Mouse (Mus musculus) embryonic facial prominence, embryonic 14.5 days (tissue): Measurements from ENCODE around the gene Myh6. TPM values are rescaled to one million over a fixed set of nuclear protein-coding genes. Genes with fewer than 3 reads are reported as not detected.
A peak's percentile ranks its signal among the peaks of the same experiment; 100 is the strongest.
"Not testable (repeated sequence)": the region's sequence is repeated elsewhere in the genome, so short reads cannot be mapped to it uniquely, and the experiment has no call there.

ENCODE experiments used
- ATAC-seq: fragments of 200-750 bp; cut with Nextera tagmentation; 2 replicates; pipeline ENCODE4 v1.8.0; 2017; ENCODE audit warnings: low read depth, moderate number of reproducible peaks, moderate TSS enrichment
- DNase-seq: peaks from one replicate; pipeline ENCODE4 v3.0.0-alpha.2; 2015; ENCODE audit warnings: low spot score
- H3K27ac ChIP-seq: fragments of 300-500 bp; sonication (generic); replicated peaks from 2 replicates; pipeline ENCODE4 v1.5.1; 2014; ENCODE audit warnings: low read depth, mild to moderate bottlenecking, low read length, moderate library complexity
- H3K27me3 ChIP-seq: fragments of 300-500 bp; sonication (generic); replicated peaks from 2 replicates; pipeline ENCODE4 v1.6.1; 2014; ENCODE audit warnings: low read length; ENCODE audit not compliant: control insufficient read depth, insufficient read depth
- H3K36me3 ChIP-seq: fragments of 300-500 bp; sonication (generic); 2 replicates; pipeline ENCODE4 v1.6.1; 2014; ENCODE audit warnings: low read length, mixed read lengths; ENCODE audit not compliant: control insufficient read depth, insufficient read depth
- H3K4me1 ChIP-seq: fragments of 300-500 bp; sonication (generic); 2 replicates; pipeline ENCODE4 v1.6.1; 2014; ENCODE audit warnings: antibody characterized with exemption, low read length; ENCODE audit not compliant: control insufficient read depth, insufficient read depth
- H3K4me2 ChIP-seq: fragments of 300-500 bp; sonication (generic); 2 replicates; pipeline ENCODE4 v1.6.1; 2014; ENCODE audit warnings: low read depth, mild to moderate bottlenecking, low read length, moderate library complexity, mixed read lengths
- H3K4me3 ChIP-seq: fragments of 300-500 bp; sonication (generic); 2 replicates; pipeline ENCODE4 v1.5.1; 2014; ENCODE audit warnings: low read depth, mild to moderate bottlenecking, low read length
- H3K9ac ChIP-seq: fragments of 300-500 bp; sonication (generic); 2 replicates; pipeline ENCODE4 v1.6.1; 2014; ENCODE audit warnings: low read depth, mild to moderate bottlenecking, low read length, moderate library complexity, mixed read lengths
- H3K9me3 ChIP-seq: fragments of 300-500 bp; sonication (generic); 2 replicates; pipeline ENCODE4 v1.6.1; 2016; ENCODE audit warnings: low read length; ENCODE audit not compliant: control insufficient read depth
- WGBS: fragments of 180-500 bp; shearing (Covaris S2); extraction: QIAGEN DNeasy Blood & Tissue Kit; methylation state at CpG from one replicate; pipeline ENCODE4 v1.1.7; 2014; 5-methylcytosine and 5-hydroxymethylcytosine counted together
- polyA plus RNA-seq: library from polyadenylated mRNA; unstranded; fragments of >200 nt; fragmentation: Nextera tagmentation; extraction: Ambion mirVana; gene quantifications from 2 replicates; pipeline ENCODE4 v1.2.1, GENCODE M21; 2014

The Myh6 gene
- polyA plus RNA-seq, 1 experiment from 2014 or later, result 10.3 TPM

- 59% methylated on average over 8 of the region's 8 CpGs for WGBS
- Histone ChIP-seq H3K4me3 (no peak overlapping the region), H3K27ac (no peak overlapping the region), H3K4me2 (no peak overlapping the region), H3K9me3 (no peaks in the 10 kb centered on the region), H3K9ac (no peak overlapping the region), H3K27me3 (no peaks in the 10 kb centered on the region), H3K4me1 (peaks cover 9% of the 10 kb centered on the region; the same call in 1 of the 2 replicates), H3K36me3 (no peaks in the 10 kb centered on the region)
- DNase-seq, result no peak
- ATAC-seq, result no peak
Measured at GRCm38 (mm10) chr14:55005967-55006366, 39.2 kb upstream of the Myh6 start.

DNA sequence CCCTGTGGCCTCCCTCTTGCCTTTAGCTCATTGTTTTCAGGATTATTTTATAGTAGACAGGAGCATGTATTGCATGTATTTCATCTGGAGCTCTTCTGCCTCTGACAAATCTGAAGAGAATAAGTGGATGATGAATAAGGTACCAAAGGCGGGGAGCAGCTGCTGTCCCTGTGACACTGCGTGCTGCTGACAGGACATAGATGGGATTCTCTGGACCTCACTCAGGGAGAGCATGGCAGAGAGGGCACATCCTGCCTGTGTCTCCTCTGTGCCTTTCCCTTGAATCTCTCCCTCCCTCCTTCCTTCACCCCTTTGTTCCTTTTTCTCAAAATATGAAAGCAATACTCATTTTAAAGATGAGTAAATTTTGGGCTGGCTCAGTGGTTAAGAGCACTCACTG lies 38.8 kb upstream of the Myh6 start:
- no peak for ATAC-seq
- no peak overlapping the region for H3K9ac ChIP-seq
- H3K4me1 ChIP-seq, result peaks cover 9% of the 10 kb centered on the region; the same call in 1 of the 2 replicates
- DNase-seq, result no peak
- no peak overlapping the region for H3K4me2 ChIP-seq
- no peak overlapping the region for H3K4me3 ChIP-seq
- H3K27ac ChIP-seq, result no peak overlapping the region
- no peaks in the 10 kb centered on the region for H3K27me3 ChIP-seq
- no peaks in the 10 kb centered on the region for H3K9me3 ChIP-seq
- no peaks in the 10 kb centered on the region for H3K36me3 ChIP-seq
- WGBS, result 81% methylated on average over 2 of the region's 2 CpGs

DNA sequence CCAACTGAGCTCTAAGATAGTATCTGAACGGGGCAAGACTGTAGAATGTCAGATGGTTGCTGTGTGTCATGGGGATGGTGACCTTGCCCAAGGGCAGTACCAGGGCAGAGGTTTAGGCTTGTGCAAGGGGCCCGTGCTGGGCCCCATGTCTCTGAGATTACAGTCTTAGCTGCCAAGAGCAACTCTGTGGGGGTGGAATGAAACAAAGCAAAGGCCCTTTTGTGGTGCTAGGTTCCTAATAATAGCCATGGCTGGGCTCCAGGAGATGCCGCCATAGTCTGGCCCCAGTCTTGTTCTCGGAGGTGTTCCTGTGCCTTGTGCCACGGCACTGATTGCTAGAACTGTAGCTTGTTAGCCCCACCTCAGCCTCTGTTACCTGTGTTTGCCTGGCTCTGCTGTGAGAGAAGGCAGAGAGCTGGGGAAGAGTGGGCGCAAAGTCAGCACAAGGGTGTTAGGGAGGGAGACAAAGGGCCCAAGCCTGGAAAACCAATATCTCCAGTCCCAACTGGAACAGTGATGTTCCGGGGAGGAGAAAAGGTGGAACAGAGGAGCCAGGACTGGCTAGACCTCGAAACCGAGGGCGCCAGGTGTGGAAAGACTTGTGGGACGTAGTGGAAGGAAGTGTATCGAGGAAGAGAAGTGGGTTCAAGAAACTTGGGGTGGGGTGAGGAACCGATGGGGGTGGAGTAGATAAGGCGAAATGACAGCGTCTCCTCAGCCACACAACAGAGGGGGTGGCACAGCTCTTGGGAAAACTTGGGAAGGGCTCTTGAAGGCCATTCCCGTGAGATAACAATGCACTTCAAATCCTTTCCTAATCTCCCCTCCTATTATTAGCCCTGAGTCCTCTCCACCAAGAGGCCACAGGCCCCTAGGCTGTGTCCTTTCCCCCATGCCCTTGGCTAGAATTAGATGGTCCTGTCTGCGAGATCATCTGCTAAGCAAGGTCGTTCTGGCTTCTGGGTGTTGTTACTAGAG lies 37.4 kb upstream of the Myh6 start:
- H3K9ac ChIP-seq, result no peak overlapping the region
- no peak overlapping the region for H3K27ac ChIP-seq
- H3K4me3 ChIP-seq, result no peak overlapping the region
- peaks cover 9% of the 10 kb centered on the region; the same call in 1 of the 2 replicates for H3K4me1 ChIP-seq
- no peaks in the 10 kb centered on the region for H3K36me3 ChIP-seq
- no peaks in the 10 kb centered on the region for H3K9me3 ChIP-seq
- H3K4me2 ChIP-seq, result no peak overlapping the region
- DNase-seq, result peak; percentile 27
- H3K27me3 ChIP-seq, result no peaks in the 10 kb centered on the region
- 77% methylated on average over 18 of the region's 18 CpGs for WGBS
- ATAC-seq, result no peak; the same call in 1 of the 2 replicates

DNA sequence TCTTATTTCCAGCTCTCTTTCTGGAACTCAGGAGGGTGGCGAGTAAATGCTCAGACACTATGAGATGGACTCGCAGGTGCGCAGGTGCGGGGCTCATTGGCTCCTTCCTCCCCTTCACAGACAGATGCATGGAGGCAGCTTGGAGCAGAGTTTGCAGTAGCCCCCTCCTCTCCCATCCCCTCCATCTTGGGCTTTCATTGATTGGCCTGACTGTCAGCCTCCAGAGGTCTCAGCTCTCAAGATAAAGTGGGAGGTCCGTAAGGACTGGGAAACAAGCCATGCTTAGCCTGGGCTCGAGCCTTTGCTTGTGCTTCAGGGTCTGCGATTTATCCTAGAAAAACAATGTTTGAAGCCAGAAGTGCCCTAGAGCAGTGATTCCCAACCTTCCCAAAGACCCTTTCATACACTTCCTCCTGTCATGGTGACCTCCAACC lies 36.0 kb upstream of the Myh6 start:
- no peak overlapping the region for H3K27ac ChIP-seq
- no peak overlapping the region for H3K4me3 ChIP-seq
- H3K4me2 ChIP-seq, result no peak overlapping the region
- DNase-seq, result no peak
- ATAC-seq, result no peak
- H3K27me3 ChIP-seq, result no peaks in the 10 kb centered on the region
- no peaks in the 10 kb centered on the region for H3K36me3 ChIP-seq
- H3K9me3 ChIP-seq, result no peaks in the 10 kb centered on the region
- WGBS, result 57% methylated on average over 7 of the region's 7 CpGs
- peaks cover 9% of the 10 kb centered on the region; the same call in 1 of the 2 replicates for H3K4me1 ChIP-seq
- H3K9ac ChIP-seq, result no peak overlapping the region

GRCm38 (mm10) chr14:55001938-55002686 lies 35.4 kb upstream of the Myh6 start:
- WGBS, result 38% methylated on average over 12 of the region's 12 CpGs
- ATAC-seq (peak; percentile 16; the same call in 1 of the 2 replicates), DNase-seq (peak; percentile 73)
- Histone ChIP-seq H3K36me3 (no peaks in the 10 kb centered on the region), H3K9me3 (no peaks in the 10 kb centered on the region), H3K27ac (no peak overlapping the region), H3K4me3 (no peak overlapping the region), H3K4me1 (peaks cover 9% of the 10 kb centered on the region; the same call in 1 of the 2 replicates), H3K4me2 (no peak overlapping the region), H3K27me3 (no peaks in the 10 kb centered on the region), H3K9ac (no peak overlapping the region)

DNA sequence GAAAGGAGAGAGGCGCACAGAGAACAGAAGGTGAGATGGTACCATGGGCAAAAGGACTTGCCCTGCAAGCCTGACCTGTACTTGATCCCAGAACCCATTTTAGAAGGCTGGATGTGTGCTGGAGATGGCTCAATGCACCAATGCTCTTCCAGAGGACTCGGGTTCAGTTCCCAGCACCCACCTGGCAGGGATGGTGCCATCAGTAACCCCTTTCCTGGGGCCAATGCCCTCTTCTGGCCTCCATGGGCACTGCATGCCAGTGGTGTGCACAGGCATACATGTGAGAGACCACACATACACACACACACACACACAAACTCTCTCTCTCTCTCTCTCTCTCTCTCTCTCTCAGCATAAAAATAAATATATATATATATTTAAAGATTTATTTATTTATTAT lies 34.7 kb upstream of the Myh6 start:
- Histone ChIP-seq H3K27me3 (no peaks in the 10 kb centered on the region), H3K4me3 (no peak overlapping the region), H3K9me3 (no peaks in the 10 kb centered on the region), H3K36me3 (no peaks in the 10 kb centered on the region), H3K4me1 (peaks cover 9% of the 10 kb centered on the region; the same call in 1 of the 2 replicates), H3K27ac (no peak overlapping the region), H3K4me2 (no peak overlapping the region), H3K9ac (no peak overlapping the region)
- DNase-seq, result no peak
- 100% methylated on average over 2 of the region's 2 CpGs for WGBS
- no peak for ATAC-seq

- 82% methylated on average over 6 of the region's 6 CpGs for WGBS
- DNase-seq, result no peak
- ATAC-seq, result no peak
- Histone ChIP-seq H3K27me3 (no peaks in the 10 kb centered on the region), H3K36me3 (no peaks in the 10 kb centered on the region), H3K4me2 (no peak overlapping the region), H3K27ac (no peak overlapping the region), H3K9ac (no peak overlapping the region), H3K4me1 (peaks cover 9% of the 10 kb centered on the region; the same call in 1 of the 2 replicates), H3K9me3 (no peaks in the 10 kb centered on the region), H3K4me3 (no peak overlapping the region)
Measured at GRCm38 (mm10) chr14:55000814-55001213, 34.1 kb upstream of the Myh6 start.

- not testable (repeated sequence) for H3K9me3 ChIP-seq, H3K36me3 ChIP-seq, H3K27me3 ChIP-seq, H3K4me2 ChIP-seq, H3K9ac ChIP-seq, H3K27ac ChIP-seq, DNase-seq, H3K4me1 ChIP-seq, ATAC-seq, H3K4me3 ChIP-seq
- 76% methylated on average over 5 of the region's 5 CpGs for WGBS
Measured at GRCm38 (mm10) chr14:54999868-55000267, 33.1 kb upstream of the Myh6 start.
